Mouse (Mus musculus) cerebellum, adult 11-12 months (tissue): ENCODE data around the gene St7.

Source experiments
- DNase-seq: peaks from one replicate; pipeline ENCODE4 v3.0.0; 2022

Gene St7

GRCm38 (mm10) chr6:17828382-17828781 is 135.6 kb downstream of the St7 start:
- no peak for DNase-seq

GRCm38 (mm10) chr6:17829981-17830380 is 137.2 kb downstream of the St7 start:
- DNase-seq = no peak

GRCm38 (mm10) chr6:17834493-17834892 is 141.8 kb downstream of the St7 start:
- peak; percentile 39 for DNase-seq

- no peak for DNase-seq
Measured at GRCm38 (mm10) chr6:17835693-17836092, 143.0 kb downstream of the St7 start.

GRCm38 (mm10) chr6:17837676-17838075 is 144.9 kb downstream of the St7 start:
- no peak for DNase-seq

- DNase-seq = no peak
Measured at GRCm38 (mm10) chr6:17840431-17840830, 147.7 kb downstream of the St7 start.

GRCm38 (mm10) chr6:17842759-17843158 is 150.0 kb downstream of the St7 start:
- DNase-seq = no peak

GRCm38 (mm10) chr6:17851316-17851715 is 158.6 kb downstream of the St7 start:
- DNase-seq = no peak

GRCm38 (mm10) chr6:17853587-17854274 is 161.0 kb downstream of the St7 start:
- no peak for DNase-seq

GRCm38 (mm10) chr6:17855616-17856015 is 162.9 kb downstream of the St7 start:
- DNase-seq = no peak

GRCm38 (mm10) chr6:17859564-17859963 is 166.8 kb downstream of the St7 start:
- no peak for DNase-seq

- no peak for DNase-seq
Measured at GRCm38 (mm10) chr6:17860463-17860862, 167.7 kb downstream of the St7 start.

- no peak for DNase-seq
Measured at GRCm38 (mm10) chr6:17867796-17868195, 175.1 kb downstream of the St7 start.

- DNase-seq = no peak
Measured at GRCm38 (mm10) chr6:17871831-17872372, 179.2 kb downstream of the St7 start.

- DNase-seq = no peak
Measured at GRCm38 (mm10) chr6:17875606-17876005, 182.9 kb downstream of the St7 start.

GRCm38 (mm10) chr6:17876023-17876613 is 183.4 kb downstream of the St7 start:
- DNase-seq = no peak

GRCm38 (mm10) chr6:17876670-17877179 is 184.0 kb downstream of the St7 start:
- no peak for DNase-seq

GRCm38 (mm10) chr6:17882943-17883342 is 190.2 kb downstream of the St7 start:
- no peak for DNase-seq

- DNase-seq = no peak
Measured at GRCm38 (mm10) chr6:17887765-17888164, 195.0 kb downstream of the St7 start.

- DNase-seq = no peak
Measured at GRCm38 (mm10) chr6:17895562-17895961, 202.8 kb downstream of the St7 start.

- no peak for DNase-seq
Measured at GRCm38 (mm10) chr6:17898539-17898938, 205.8 kb downstream of the St7 start.

GRCm38 (mm10) chr6:17903355-17903754 is 210.6 kb downstream of the St7 start:
- DNase-seq = no peak

GRCm38 (mm10) chr6:17905776-17906175 is 213.0 kb downstream of the St7 start:
- DNase-seq = no peak

- no peak for DNase-seq
Measured at GRCm38 (mm10) chr6:17906289-17906688, 213.6 kb downstream of the St7 start.
